Mouse (Mus musculus) heart, embryonic 12.5 days (tissue): ENCODE results near the gene Chrnb1. TPM values are rescaled to one million over a fixed set of nuclear protein-coding genes. Genes with fewer than 3 reads are reported as not detected.

Experiments used
- ATAC-seq: fragments of 200-750 bp; cut with Nextera tagmentation; 2 replicates; pipeline ENCODE4 v1.8.0; 2017; ENCODE audit warnings: moderate TSS enrichment, moderate library complexity; ENCODE audit not compliant: insufficient number of reproducible peaks, low FRiP score
- H3K27ac ChIP-seq: fragments of 300-500 bp; sonication (generic); 2 replicates; pipeline ENCODE4 v1.5.1; 2016; ENCODE audit warnings: mild to moderate bottlenecking, moderate library complexity; ENCODE audit not compliant: poor library complexity, severe bottlenecking
- H3K27me3 ChIP-seq: fragments of 300-500 bp; sonication (generic); replicated peaks from 2 replicates; pipeline ENCODE4 v1.6.1; 2016; ENCODE audit warnings: mild to moderate bottlenecking, moderate library complexity
- H3K36me3 ChIP-seq: fragments of 300-500 bp; sonication (generic); 2 replicates; pipeline ENCODE4 v1.6.1; 2016; ENCODE audit warnings: mild to moderate bottlenecking, moderate library complexity
- H3K4me1 ChIP-seq: fragments of 300-500 bp; sonication (generic); replicated peaks from 2 replicates; pipeline ENCODE4 v1.6.1; 2016; ENCODE audit warnings: mild to moderate bottlenecking
- H3K4me2 ChIP-seq: fragments of 300-500 bp; sonication (generic); 2 replicates; pipeline ENCODE4 v1.6.1; 2016; ENCODE audit warnings: mild to moderate bottlenecking, moderate library complexity
- H3K4me3 ChIP-seq: fragments of 300-500 bp; sonication (generic); 2 replicates; pipeline ENCODE4 v1.5.1; 2016; ENCODE audit warnings: mild to moderate bottlenecking
- H3K9ac ChIP-seq: fragments of 300-500 bp; sonication (generic); 2 replicates; pipeline ENCODE4 v1.6.1; 2016; ENCODE audit warnings: mild to moderate bottlenecking, moderate library complexity
- H3K9me3 ChIP-seq: fragments of 300-500 bp; sonication (generic); replicated peaks from 2 replicates; pipeline ENCODE4 v1.6.1; 2016; ENCODE audit warnings: mild to moderate bottlenecking, moderate library complexity
- WGBS: fragments of 180-500 bp; shearing (Covaris S2); methylation state at CpG from one replicate; pipeline ENCODE4 v1.1.7; 2016; 5-methylcytosine and 5-hydroxymethylcytosine counted together
- polyA plus RNA-seq: library from polyadenylated mRNA; unstranded; fragments of >200 nt; fragmentation: Nextera tagmentation; extraction: Ambion mirVana; gene quantifications from 2 replicates; pipeline ENCODE4 v1.2.1, GENCODE M21; 2016

Chrnb1 gene
- polyA plus RNA-seq, 1 experiment from 2014 or later = 5.6 TPM

DNA sequence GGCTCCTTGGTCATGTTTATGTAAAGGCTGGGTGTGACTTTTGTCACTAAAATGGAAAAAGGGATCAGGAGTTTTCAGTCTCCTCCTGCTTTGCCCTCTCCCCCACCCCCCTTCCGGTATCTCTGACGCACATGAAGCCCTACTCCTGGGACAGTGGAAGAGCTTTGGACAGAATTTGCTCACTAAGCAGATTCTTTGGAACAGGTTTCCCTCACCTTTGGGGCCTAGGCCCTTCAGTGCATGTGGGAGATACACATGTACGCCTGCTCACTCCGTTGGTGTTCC is 28.2 kb downstream of the Chrnb1 start:
- Histone ChIP-seq H3K4me1 (peaks cover 36% of the 10 kb centered on the region), H3K4me3 (peak overlapping the region; percentile 80), H3K4me2 (peak overlapping the region; percentile 75), H3K27ac (0 out of 2 replicates have a peak overlapping the region, but pooled peaks have one; percentile 93), H3K36me3 (peaks cover 6% of the 10 kb centered on the region; the same call in 1 of the 2 replicates), H3K9ac (peak overlapping the region; percentile 96; the same call in 1 of the 2 replicates), H3K27me3 (no peaks in the 10 kb centered on the region), H3K9me3 (no peaks in the 10 kb centered on the region)
- ATAC-seq = 0 out of 2 replicates have a peak, but pooled peaks have one; percentile 37
- 50% methylated on average over 4 of the region's 4 CpGs for WGBS

DNA sequence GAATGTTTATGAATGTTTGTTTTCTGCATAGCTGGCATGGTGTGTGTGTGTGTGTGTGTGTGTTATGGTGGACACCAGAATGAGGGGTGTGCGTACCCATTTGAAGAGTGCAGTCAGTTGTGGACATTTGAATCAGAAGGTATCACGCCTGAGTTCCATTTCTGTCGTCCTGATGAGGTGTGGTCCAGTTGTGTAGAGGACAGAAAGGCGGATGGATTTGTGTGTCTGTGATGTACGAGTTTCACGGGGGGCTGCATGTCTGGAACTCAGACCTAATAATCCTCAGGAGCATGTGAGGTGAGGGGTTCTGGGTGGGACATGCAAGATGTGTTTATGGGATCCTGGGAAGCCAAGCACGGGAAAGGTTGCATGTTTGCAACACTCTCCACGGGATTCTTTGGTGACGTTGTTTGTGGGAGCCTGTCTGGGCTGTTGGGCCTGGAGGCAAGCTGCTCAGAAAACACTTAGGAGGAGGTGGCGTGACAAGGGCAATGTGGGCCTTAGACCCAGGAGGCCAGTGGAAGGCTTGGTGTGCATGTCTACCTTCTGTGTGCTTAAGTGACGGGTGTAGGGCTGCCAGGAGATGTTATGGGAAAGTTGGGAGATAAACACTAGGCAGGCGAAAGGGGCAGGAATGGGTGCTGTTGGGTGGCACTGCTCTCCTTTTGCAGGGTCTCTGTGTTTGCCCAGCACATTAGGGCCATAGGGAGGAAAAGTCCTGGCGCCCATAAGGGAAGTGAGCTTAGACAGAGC is 28.7 kb downstream of the Chrnb1 start:
- H3K27ac ChIP-seq = peak overlapping the region; percentile 93
- H3K4me3 ChIP-seq = peak overlapping the region; percentile 80
- peak overlapping the region; percentile 96 for H3K9ac ChIP-seq
- WGBS = 46% methylated on average over 13 of the region's 13 CpGs
- H3K4me1 ChIP-seq = peaks cover 36% of the 10 kb centered on the region
- H3K36me3 ChIP-seq = peaks cover 6% of the 10 kb centered on the region; the same call in 1 of the 2 replicates
- H3K9me3 ChIP-seq = no peaks in the 10 kb centered on the region
- no peak for ATAC-seq
- peak overlapping the region; percentile 75 for H3K4me2 ChIP-seq
- no peaks in the 10 kb centered on the region for H3K27me3 ChIP-seq

GRCm38 (mm10) chr11:69766126-69766609 is 29.6 kb downstream of the Chrnb1 start:
- peak overlapping the region; percentile 93 for H3K27ac ChIP-seq
- no peaks in the 10 kb centered on the region for H3K27me3 ChIP-seq
- no peaks in the 10 kb centered on the region for H3K9me3 ChIP-seq
- peaks cover 36% of the 10 kb centered on the region for H3K4me1 ChIP-seq
- peak overlapping the region; percentile 80 for H3K4me3 ChIP-seq
- ATAC-seq = peak; percentile 76
- WGBS = under 1% methylated on average over 36 of the region's 37 CpGs
- H3K9ac ChIP-seq = peak overlapping the region; percentile 96
- H3K36me3 ChIP-seq = peaks cover 2% of the 10 kb centered on the region; the same call in 1 of the 2 replicates
- peak overlapping the region; percentile 75 for H3K4me2 ChIP-seq

- no peaks in the 10 kb centered on the region for H3K27me3 ChIP-seq
- WGBS = 20% methylated on average over 43 of the region's 55 CpGs
- peak within 1 kb of the TSS; percentile 75 for H3K4me2 ChIP-seq
- peak; percentile 60 for ATAC-seq
- H3K4me3 ChIP-seq = peak within 1 kb of the TSS; percentile 80
- H3K36me3 ChIP-seq = no peaks in the 10 kb centered on the region
- H3K27ac ChIP-seq = peak within 1 kb of the TSS; percentile 93
- H3K4me1 ChIP-seq = peaks cover 38% of the 10 kb centered on the region
- H3K9me3 ChIP-seq = no peaks in the 10 kb centered on the region
- peak within 1 kb of the TSS; percentile 96 for H3K9ac ChIP-seq
Observed at GRCm38 (mm10) chr11:69765221-69766125, 30.3 kb downstream of the Chrnb1 start, which contains the start of gene Zbtb4. Zbtb4 (plus strand) TSS chr11:69765912.

DNA sequence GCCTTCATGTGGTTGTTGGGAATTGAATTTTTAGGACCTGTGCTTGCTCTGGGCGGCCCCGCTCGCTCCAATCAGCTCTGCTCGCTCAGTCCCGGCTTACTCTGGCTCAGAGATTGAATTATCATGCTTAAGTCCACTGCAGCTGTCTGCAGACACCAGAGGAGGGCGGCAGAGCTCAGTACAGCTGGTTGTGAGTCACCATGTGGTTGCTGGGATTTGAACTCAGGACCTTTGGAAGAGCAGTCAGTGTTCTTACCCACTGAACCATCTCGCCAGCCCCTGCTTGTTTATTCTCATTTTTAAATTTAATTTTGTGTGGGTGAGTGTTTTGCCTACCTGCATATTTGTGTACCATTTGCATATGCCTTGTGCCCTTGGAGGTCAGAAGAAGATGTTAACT is 32.2 kb downstream of the Chrnb1 start:
- no peak for ATAC-seq
- no peak overlapping the region for H3K4me3 ChIP-seq
- H3K4me1 ChIP-seq = peaks cover 40% of the 10 kb centered on the region
- no peak overlapping the region for H3K27ac ChIP-seq
- no peak overlapping the region for H3K9ac ChIP-seq
- no peaks in the 10 kb centered on the region for H3K27me3 ChIP-seq
- H3K9me3 ChIP-seq = no peaks in the 10 kb centered on the region
- no peaks in the 10 kb centered on the region for H3K36me3 ChIP-seq
- WGBS = 72% methylated on average over 7 of the region's 7 CpGs
- H3K4me2 ChIP-seq = no peak overlapping the region

GRCm38 (mm10) chr11:69761868-69762267 is 33.9 kb downstream of the Chrnb1 start, which contains the start of gene Slc35g3:
Slc35g3 (minus strand) TSS chr11:69761968.
- Histone ChIP-seq H3K4me3 (no peak within 1 kb of the TSS), H3K9me3 (no peaks in the 10 kb centered on the region), H3K9ac (no peak within 1 kb of the TSS), H3K36me3 (no peaks in the 10 kb centered on the region), H3K27me3 (no peaks in the 10 kb centered on the region), H3K4me2 (no peak within 1 kb of the TSS), H3K4me1 (peaks cover 31% of the 10 kb centered on the region), H3K27ac (no peak within 1 kb of the TSS)
- ATAC-seq = no peak
- 53% methylated on average over 1 of the region's 1 CpGs for WGBS

DNA sequence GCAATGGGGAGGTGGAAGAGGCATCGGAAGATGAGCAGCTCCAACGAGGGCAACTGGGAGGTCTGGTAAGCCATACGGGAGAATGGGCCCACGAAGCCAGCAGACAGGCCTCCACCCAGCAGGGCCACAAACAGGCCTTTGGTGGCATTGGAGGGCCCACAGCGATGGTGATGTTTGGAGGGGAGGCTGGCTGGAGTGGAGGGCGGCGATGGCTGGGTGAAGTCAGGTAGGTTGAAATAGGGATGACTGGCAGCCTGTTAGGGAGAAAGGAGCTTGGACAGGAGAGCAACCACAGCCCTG is 34.9 kb downstream of the Chrnb1 start:
- Histone ChIP-seq H3K4me3 (no peak overlapping the region), H3K9me3 (no peaks in the 10 kb centered on the region), H3K27me3 (no peaks in the 10 kb centered on the region), H3K36me3 (no peaks in the 10 kb centered on the region), H3K4me2 (no peak overlapping the region), H3K27ac (no peak overlapping the region), H3K9ac (no peak overlapping the region), H3K4me1 (peaks cover 29% of the 10 kb centered on the region)
- WGBS = 92% methylated on average over 7 of the region's 7 CpGs
- ATAC-seq = no peak

DNA sequence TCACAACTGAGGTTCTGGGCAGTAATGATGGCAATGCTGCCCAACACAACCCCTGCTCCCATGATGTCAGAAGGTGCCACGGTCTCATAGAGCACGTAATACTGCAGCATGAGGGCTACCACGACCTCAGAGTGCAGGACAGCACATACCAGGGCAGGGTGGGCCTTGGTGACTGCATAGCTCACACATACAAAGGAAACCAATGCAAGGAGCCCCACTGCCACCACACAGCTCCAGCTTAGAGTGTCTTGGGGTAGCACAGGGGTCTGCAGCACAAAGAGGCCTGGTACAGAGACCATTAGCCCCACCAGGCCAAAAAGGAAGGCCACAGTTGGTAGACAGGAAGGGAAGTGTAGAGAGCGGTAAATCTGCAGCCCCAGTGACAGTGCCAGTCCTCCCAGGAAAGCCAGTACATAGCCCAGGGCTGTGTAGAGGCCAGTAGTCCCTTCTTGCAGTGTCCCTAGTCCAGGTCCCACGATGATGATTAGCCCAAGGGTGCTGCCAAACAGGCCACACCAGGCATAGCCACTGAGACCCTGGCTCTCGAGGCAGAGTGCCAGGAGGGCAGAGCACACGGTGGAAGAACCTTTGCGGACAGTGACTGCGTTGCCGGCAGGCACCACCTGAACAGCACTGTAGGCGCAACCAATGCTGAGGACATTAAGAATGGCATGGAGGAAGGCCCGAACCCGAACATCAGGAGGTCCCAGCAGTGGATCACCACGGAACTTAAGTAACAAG is 35.4 kb downstream of the Chrnb1 start:
- Histone ChIP-seq H3K27me3 (no peaks in the 10 kb centered on the region), H3K36me3 (no peaks in the 10 kb centered on the region), H3K4me1 (peaks cover 31% of the 10 kb centered on the region), H3K4me3 (0 out of 2 replicates have a peak overlapping the region, but pooled peaks have one; percentile 75), H3K4me2 (peak overlapping the region; percentile 77), H3K27ac (peak overlapping the region; percentile 99), H3K9ac (peak overlapping the region; percentile 42; the same call in 1 of the 2 replicates), H3K9me3 (no peaks in the 10 kb centered on the region)
- WGBS = 79% methylated on average over 14 of the region's 14 CpGs
- no peak for ATAC-seq

- 0% methylated on average over 37 of the region's 37 CpGs for WGBS
- peak overlapping the region; percentile 75 for H3K4me3 ChIP-seq
- peak overlapping the region; percentile 77 for H3K4me2 ChIP-seq
- ATAC-seq = peak; percentile 90
- H3K36me3 ChIP-seq = no peaks in the 10 kb centered on the region
- peak overlapping the region; percentile 99 for H3K27ac ChIP-seq
- H3K9me3 ChIP-seq = no peaks in the 10 kb centered on the region
- H3K9ac ChIP-seq = peak overlapping the region; percentile 83
- H3K4me1 ChIP-seq = peaks cover 34% of the 10 kb centered on the region
- no peaks in the 10 kb centered on the region for H3K27me3 ChIP-seq
Observed at GRCm38 (mm10) chr11:69758971-69759721, 36.6 kb downstream of the Chrnb1 start.

- WGBS = under 1% methylated on average over 36 of the region's 36 CpGs
- peak within 1 kb of the TSS; percentile 77 for H3K4me2 ChIP-seq
- no peaks in the 10 kb centered on the region for H3K27me3 ChIP-seq
- ATAC-seq = peak; percentile 97
- no peaks in the 10 kb centered on the region for H3K9me3 ChIP-seq
- H3K4me3 ChIP-seq = peak within 1 kb of the TSS; percentile 75
- H3K36me3 ChIP-seq = no peaks in the 10 kb centered on the region
- H3K9ac ChIP-seq = peak within 1 kb of the TSS; percentile 83
- H3K4me1 ChIP-seq = peaks cover 35% of the 10 kb centered on the region
- H3K27ac ChIP-seq = peak within 1 kb of the TSS; percentile 99
Observed at GRCm38 (mm10) chr11:69758478-69758970, 37.2 kb downstream of the Chrnb1 start, which contains the start of gene Polr2a. Polr2a (minus strand) TSS chr11:69758637.
